Mouse (Mus musculus) spleen, postnatal 36 days (tissue): Measurements from ENCODE around the gene Gm5157.
"Not testable (repeated sequence)": the region's sequence is repeated elsewhere in the genome, so short reads cannot be mapped to it uniquely, and the experiment has no call there.

Experiments used
- DNase-seq, 2 experiments: peaks; one replicate each; pipeline ENCODE4 v3.0.0; 2022; ENCODE audit warnings: low spot score in 2 of 2, mixed read lengths in 1 of 2

The Gm5157 gene

DNA sequence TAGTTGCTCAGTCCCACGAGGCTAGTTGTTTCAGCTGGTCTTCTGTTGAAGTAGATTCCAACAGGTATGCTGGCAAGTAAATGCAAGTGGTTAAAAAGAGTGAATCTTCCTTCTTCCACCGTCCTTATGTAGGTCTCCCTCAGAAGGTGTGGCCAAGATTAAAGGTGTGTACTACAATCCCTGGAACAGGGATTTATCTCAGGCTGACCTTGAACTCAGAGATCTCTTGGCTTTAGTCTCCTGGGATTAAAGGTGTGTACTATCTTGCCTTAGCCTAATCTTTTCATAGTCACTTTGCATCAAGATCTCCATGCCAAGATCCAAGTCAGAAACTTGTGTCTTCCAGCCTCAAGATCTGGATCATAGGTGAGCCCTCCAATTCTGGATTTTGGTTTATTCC lies at the start of gene Gm5157:
Gene Gm5157, minus strand, starts transcription at position 101 of the 400 bp plus-strand sequence.
- DNase-seq = not testable (repeated sequence)

GRCm38 (mm10) chr7:21161885-21162284 lies 28.3 kb downstream of the Gm5157 start, which contains the start of gene Vmn1r123:
Vmn1r123 (plus strand) TSS chr7:21162185.
- not testable (repeated sequence) for DNase-seq
